Mouse (Mus musculus): ENCODE data around the gene Arih2.

DNA sequence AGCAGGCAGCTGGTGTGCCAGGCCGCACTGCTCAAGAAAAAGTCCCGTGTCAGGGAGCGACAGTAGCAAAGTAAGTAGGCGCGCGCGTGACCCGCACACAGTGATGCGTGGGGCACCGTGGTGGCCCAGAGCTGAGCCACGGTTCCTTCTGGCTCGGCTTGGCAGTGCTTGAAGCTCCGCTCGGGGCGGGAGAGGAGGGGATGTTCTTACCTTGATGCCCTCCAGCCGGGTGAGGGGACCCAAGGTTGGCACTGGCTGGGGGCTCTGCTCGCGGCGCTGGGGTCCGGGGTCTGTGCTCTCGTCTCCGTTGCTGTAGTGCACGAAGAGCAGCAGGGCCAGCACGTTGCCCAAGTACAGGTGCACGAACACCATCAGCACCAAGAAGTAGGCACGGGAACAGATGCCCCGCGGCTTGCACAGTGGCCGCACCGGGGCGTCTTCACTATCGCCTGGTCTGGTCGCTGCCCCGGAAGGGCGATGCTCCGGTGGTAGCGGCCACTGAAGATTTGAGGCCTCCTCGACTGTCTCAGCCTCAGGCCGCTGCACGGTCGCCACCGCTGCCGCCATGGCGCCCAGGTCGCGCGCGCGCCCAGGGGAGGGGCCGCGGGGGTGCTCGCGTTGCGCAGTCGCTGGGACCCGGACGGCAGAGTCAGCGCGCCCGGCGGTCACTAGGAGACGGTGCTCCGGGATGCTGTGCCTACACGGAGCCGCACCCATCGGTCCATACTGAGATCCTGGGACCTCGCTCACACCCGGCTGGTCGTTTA lies 52.0 kb downstream of the Arih2 start, which contains the start of gene P4htm:
- TF ChIP-seq EP300 (IDR thresholded peaks at IDR 0.05; ENCODE audit: low read depth) (no peak), CTCF (IDR thresholded peaks at IDR 0.05; ENCODE audit: low read depth) (no peak)
